Mouse (Mus musculus) gastrocnemius, postnatal 14 days (tissue): ENCODE measurements around the gene Clba1. TPM values are rescaled to one million over a fixed set of nuclear protein-coding genes. Genes with fewer than 3 reads are reported as not detected.
"Not testable (repeated sequence)": the region's sequence is repeated elsewhere in the genome, so short reads cannot be mapped to it uniquely, and the experiment has no call there.

Experiments
- DNase-seq: peaks from one replicate; pipeline ENCODE4 v3.0.0; 2021; ENCODE audit warnings: mixed read lengths
- intact Hi-C: fragments of 180-260 bp; cut with DNase I; formaldehyde crosslinking; loops from one replicate; pipeline ENCODE4 v1.15.1; 2025; ENCODE audit warnings: low total_unique reads
- total RNA-seq, 2 experiments: library from RNA; stranded (reverse); gene quantifications; 2 replicates each; pipeline ENCODE4 v1.2.3; 2021

The Clba1 gene
- total RNA-seq, 2 experiments from 2014 or later = 0.62 to 0.73 TPM

DNA sequence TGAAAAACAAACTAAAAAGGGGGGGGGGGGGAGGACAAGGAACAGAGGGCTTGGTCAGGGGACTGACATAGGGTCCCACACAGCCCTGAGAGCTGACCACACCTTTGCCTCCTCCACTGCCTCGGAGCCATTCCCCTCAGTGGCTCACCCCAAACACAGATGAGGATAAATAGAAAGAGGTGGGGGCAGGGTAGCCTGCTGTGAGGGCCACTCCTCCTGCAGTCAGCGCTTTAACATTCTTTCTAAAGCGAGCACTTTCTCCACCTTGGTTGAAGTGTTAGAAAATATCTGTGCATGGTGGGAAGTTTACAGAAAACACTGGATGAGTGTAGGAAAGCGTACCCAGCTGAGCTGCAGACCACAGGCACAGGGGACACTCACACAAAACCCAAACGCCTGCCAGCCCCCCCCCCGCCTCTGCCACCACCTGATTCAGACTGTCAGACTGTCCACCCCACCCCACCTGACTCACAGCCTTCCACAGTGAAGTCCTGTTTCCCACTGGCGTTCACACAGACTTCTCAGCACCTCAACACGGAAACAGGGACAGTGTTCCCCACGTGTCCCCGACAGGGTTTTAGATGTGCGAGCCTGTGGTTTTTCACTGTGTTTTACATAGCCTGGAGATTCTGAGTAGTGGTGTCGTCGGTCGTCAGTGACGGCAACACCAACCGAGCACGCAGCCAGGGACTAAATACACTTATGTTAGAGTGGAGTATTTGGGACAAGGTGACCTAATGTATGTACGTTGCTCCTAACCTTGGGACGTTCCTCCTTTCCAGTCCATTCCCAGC is 1.6 kb downstream of the Clba1 start:
- DNase-seq = no peak
- intact Hi-C loops = no loop called here

DNA sequence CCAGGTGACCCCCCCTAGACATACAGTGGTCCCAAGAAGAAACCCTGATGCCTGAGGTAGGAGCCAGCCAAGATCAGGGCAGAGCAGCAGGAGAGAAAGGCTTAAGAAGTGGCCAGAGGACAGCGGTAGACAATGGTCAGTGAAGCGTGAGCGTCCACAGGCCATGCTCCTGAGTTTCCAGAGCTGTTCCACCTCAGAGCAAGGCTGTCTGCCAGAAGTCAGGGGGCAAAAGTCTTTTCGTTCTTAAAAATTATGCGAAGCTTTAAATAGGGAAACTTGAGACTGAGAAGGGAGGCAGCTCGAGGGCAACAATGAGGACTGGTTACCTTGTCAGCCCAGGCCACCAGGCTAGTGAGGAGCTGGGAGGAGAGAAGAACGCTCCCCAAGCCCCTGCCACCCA is 4.6 kb downstream of the Clba1 start:
- DNase-seq = no peak
- intact Hi-C loops = no loop called here

DNA sequence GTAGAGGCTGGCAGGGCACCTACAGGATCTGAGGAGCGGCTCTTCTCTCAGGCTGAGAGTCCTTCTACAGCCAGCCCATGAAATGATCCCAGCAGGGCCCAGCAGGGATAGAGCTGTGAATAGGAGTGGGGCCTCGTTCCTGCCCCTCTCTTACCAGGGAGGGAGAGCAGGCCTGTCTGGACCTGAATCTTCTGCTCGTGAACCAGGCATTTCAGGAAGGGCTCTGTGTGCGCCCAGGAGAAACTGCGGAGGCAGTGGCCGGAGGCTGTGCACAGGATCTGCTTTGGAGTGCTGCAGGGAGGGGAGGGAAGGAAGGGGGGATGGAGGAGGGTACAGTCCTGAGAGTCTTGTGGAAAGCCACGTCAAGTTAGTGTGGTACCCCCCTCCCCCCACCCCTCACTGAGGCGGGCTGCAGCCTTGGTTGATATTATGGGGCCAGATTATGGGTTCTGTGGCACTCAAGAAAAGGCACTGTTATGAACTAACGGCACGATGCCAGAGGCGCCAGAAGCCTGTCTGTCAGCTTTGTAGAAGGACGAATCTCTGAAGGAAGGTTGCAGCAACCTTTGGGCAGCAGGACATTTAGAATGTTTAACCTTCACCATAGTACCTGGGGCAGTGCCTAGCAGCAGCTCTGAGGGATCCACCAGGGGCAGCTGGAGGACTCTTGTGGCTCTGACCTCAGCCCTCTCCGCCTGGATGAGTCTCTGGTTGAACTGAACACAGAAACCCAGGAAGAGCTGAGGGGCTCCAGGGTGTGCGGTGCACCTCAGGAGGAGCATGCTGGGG is 6.1 kb downstream of the Clba1 start:
- no peak for DNase-seq
- intact Hi-C loops = no loop called here

DNA sequence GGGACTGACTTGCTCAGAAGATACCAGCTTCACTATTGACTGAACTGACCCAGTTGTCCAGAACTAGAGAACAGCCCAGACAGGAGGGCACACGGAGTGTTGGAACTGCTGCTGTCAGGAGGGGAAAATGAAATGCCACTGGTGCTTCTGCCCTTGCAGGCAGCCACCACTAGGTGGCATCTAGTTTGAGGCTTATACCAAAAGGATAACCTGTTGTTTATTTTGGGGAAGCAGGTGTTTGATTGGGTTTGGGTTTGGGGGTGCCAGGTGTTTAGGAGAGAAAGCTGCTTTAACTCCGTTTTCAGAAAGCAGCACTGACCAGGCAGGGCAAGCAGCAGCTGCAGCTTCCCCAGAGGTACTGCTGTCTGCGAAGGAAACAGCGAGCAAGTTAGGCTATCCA is 7.6 kb downstream of the Clba1 start:
- DNase-seq = no peak
- intact Hi-C loops = no loop called here

DNA sequence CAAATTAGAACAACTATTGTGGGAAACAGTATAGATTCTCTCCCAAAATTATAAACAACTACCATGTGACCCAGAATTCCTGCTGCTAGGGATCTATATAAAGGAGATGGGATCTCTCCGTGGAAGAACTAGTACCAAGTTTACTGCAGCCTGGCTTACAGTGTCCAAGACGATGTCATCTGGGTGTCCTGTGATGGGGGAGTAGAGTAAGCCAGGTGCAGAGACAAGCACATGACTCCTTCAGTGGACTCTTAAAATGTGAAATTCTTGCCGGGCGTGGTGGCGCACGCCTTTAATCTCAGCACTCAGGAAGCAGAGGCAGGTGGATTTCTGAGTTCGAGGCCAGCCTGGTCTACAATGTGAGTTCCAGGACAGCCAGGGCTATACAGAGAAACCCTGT is 8.1 kb downstream of the Clba1 start:
- DNase-seq, intact Hi-C loops: not testable (repeated sequence)

DNA sequence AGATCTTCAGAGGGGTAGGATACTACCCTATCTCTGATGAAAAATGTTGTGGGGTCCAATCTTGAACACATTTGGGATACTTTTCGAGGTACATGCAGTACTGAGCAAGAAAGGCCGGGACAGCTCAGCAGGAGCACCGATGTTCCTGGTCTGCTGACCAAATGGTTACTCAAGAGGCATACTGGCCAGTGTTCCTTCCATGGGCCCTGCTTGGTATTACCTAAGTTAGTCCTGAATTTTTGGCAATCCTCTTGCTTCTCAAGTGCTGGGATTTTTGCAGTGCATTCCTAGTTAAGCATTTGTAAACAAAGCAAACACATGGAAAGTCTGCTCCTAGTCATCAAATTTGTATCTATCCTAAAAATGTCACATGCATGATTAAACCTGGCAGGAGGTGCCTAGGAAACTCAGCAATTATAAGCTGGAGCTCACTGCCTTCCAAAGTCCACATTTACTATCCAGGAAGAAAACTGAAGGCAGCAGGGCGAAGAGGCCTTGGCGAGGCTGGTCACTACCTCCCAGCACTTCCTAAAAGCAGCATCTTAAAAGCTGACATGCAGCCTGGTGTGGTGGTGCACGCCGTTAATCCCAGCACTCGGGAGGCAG is 10.4 kb downstream of the Clba1 start:
- intact Hi-C loops = no loop called here
- DNase-seq = no peak

DNA sequence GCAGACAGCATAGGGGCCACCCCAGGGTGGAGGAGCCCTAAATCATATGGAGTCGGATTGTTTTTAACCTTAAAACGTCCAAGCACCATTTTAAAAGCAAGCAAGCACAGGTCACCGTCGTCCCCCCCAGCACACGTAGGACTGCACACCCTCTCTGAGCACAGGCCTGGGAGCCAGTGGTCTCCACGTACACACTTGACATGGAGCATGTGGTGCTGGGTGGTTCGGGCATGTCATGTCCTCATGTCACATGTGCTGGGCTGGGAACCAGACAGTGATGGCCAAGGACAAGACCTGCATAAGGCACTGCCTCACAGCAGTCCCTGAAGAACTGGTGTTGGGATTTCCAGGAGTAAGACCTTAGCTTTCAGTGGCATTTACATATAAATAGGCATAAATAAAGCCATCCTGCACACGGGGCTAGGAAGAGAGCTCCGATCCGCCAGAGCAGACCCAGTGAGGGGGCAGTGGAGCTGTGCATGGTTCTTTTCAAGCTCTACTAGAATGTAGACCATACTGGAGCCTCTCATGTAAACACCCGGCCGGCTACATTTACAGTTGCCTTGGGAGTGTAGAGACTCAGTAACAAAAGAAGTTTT is 11.8 kb downstream of the Clba1 start:
- no peak for DNase-seq
- intact Hi-C loops = no loop called here

DNA sequence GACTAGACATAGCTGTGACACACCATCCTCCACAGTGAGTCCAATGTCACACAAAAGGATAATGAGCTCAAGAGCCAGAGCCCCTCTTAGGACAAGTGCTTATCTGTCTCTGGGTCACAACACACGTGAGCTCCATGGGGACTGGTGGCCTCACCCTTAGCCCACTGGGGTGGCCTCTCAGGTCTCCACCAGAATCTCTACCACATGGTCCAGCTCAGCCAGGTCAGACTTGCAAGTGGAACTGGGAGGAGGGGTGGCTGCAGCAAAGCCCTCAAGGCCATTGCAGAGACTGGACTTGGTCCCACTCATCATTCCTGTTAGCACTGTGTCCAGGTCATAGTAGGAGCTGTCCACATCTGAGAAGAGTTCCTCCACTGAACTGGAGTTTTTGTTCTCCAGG is 12.5 kb downstream of the Clba1 start:
- no peak for DNase-seq
- intact Hi-C loops = no loop called here

DNA sequence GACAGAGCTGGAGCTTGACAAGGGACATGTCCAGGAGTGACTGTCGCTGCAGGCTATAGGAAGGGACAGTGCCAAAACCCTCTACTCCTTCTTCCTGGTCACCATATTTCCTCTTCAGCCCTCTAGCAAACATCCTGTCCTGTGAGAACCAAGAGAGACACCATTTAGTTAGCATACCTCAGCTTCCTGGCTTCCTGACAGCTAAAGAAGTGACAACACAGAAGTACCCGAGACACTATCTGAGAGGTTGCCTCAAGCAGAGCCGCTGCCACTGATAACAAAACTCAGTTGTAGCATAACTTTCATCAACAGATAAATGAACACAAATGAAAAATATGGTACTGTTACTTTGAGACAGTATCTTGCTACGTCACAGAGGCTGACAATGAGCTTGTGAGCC is 13.2 kb downstream of the Clba1 start:
- intact Hi-C loops = no loop called here
- no peak for DNase-seq

DNA sequence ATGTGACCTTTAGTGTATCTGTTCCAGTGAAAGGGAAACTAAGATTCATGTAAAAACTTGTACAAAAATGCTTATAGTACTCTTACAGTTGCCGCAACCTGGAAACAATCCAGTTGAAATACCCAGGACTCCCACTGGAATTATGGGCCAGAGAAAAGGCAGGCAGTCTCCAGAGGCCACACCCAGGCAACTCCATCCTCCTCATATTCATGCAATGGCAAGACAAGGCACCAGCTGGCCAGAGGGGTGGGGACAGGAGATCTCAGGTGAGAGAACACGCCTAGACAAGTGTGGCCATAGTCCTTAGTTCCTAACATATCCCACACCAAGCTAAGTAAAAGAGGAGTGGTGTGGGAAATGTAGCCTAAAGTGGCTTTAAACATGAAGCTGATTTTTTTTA is 13.9 kb downstream of the Clba1 start:
- no peak for DNase-seq
- intact Hi-C loops = no loop called here

DNA sequence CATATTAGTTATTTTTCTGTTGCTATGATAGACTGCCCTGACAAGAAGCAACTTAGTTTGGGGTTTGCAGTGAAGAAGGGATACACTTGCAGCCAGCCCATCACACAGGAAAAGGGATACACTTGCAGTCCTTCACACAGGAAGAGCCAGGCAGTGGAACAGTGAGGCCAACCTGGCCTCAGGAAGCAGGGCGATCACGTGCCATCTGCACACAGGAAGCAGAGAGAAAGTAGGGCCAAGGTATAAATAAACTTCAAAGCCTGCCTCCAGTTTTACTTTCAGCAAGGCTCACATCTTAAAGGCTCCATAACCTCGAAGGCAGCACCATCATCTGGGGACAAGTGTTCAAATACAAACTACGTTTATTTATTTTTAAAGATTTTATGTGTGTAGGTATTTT is 14.5 kb downstream of the Clba1 start:
- intact Hi-C loops = no loop called here
- DNase-seq = no peak

DNA sequence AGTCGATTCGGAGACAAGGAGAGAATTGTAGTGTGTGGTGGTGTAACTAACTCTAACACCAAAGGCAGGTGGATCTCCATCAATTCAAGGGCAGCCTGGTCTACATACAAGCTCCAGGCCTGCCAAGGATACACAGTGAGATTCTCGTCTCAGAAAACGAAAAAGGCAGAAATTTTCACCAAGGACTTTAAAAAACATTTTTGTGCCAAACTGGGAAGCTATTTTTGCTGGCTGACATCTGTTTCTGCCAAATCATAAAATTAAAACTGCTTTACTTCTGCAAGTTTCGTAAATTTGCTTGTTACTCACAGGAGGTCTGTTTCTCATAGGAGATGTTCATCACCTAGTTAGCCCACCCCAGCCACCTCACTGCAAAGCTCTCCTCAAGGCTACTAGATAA is 17.2 kb downstream of the Clba1 start:
- intact Hi-C loops = no loop called here
- no peak for DNase-seq

DNA sequence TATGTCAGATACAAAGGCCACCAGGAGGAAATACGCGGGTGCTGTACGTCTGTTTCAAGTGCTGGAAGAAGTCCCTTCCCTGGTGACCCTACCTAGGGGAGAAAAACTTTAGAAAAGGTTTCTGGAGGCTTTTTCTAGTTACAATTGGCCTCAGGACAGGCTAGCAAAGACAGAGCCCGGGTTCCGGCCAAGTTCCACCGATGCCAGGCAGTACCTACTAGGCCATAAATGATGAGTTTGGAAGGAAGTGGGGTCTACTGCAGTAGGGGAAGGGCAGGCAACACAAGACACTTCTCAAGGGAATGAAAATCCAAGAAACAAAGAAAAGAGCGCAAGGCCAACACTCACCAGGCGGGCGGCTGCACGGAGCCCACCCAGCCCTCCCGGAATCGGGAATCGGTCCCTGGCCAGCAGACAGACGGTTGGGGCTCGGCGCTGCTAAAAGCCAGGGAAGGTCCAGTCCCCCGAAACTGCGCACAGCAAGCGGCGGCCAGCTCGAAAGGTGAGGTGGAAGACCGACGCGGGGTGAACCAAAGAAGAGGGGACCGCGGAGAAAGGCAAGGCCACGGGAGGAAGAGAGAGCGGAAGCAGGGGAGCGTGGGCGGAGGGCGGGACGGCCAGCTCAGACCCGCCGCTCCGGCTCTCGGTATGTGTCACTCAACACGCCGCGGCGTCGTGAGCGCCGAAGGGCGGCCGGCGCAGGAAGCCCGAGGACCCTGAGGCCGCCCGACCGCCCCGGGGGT is 19.9 kb downstream of the Clba1 start:
- intact Hi-C loops = no loop called here
- peak; percentile 79 for DNase-seq

DNA sequence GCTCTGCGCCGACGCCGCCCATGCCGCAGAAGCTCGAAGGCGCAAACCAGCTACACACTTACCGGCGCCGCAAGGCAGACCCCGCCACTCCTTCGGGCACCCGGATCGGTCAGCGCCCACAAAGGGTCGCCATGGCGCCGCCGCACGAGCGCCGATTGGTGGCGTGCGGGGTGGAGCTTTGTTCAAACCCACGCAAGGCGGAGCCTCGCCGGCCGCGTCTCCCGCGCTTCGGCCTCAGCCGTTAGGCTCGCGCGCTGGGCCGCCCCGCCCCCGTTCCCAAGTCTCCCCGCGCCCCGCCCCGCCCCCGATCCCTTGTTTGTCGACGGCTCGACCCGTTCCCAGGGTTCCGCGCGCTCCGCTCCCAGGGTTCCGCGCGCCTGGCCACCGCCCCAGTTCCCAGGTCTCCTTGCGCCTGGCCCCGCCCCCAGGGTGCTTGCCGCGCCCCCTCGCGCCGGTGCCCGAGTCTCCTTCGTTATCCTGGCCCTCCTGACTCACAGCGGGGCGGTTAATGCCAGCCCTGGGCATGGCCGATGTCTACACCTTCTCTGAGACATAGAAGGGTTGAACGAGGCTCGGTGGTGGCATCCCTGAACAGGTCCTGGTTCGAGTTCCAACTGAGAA is 20.6 kb downstream of the Clba1 start, which contains the start of gene Cdca4:
Gene Cdca4 (minus strand): TSS at position 180 of the 621 bp plus-strand sequence.
- DNase-seq = peak; percentile 99
- intact Hi-C loops = no loop called here

DNA sequence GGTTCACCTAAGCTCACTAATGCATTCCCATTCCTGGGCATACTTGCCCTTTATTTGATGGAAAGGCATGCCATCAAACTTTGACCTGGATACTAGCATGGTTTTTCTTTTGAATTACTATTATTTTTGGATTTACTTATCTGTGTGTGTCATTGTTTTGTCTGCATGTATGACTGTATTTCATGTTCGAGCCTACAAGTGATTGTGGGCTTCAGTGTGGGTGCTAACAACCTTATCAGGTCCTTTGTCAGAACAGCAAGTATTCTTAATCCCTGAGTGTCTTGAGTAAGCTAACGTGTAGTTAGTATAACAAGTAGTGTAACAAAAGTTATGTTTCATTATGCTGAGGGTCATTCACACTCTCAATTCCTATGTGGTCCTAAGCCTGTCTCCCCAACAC is 21.4 kb downstream of the Clba1 start:
- intact Hi-C loops = no loop called here

DNA sequence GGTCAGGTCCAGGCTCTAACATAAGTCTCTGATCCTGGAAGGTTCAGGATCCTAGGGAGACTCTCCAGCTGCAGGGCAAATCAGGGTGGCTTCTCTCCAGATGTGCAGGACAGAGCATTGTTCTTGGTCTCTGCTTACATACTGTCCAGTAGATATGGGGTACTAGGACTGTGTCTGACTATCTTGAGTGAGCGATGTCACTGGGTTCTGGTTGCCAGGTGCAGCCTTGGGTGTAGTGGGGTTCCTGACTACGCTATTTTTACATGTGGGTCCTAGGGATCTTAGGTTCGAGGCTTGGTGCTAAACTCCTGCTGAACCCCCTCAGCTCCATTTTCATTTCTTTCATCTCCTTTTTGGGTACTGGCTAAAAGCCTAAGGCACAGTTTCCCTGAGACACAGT is 21.8 kb downstream of the Clba1 start:
- no peak for DNase-seq
- intact Hi-C loops = no loop called here

More for the DNA sequence above, 21.4 kb downstream of the Clba1 start:
- DNase-seq = no peak

DNA sequence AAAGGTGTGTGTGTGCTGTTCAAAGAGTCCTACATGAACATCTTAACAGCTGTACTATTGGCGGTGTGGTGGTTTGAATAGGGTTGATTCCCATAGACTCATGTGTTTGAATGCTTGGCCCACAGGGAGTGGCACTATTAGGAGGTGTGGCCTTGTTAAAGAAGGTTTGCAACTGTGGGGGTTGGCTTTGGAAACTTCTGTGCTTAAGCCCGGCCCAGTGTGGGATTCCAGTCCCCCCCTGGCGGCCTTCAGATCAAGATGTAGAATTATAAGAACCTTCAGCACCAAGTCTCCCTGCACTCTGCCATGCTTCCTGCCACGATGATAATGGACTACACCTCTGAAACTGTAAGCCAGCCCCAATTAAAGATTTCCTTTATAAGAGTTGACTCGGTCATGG is 23.7 kb downstream of the Clba1 start:
- no peak for DNase-seq
- intact Hi-C loops = no loop called here

DNA sequence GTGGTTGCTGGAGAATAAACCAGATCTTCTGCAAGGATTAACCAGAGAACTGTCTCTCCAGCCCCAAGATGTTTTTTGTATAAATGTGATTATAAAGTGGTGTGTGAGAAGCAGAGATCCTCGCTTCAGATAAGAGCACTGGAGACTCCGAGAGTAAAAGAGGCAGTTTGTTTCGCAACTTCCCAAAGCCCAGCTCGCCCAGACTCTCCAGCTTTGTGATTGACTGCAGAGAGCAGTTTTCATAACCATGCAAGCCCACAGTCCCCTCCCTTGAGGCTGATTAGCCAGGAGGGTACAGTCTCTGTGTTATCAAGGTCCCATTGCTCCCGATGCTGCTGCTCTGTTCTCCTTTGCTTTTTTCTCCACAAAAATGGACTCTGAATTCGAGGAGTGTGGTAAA is 24.8 kb downstream of the Clba1 start:
- DNase-seq = no peak
- intact Hi-C loops = no loop called here

DNA sequence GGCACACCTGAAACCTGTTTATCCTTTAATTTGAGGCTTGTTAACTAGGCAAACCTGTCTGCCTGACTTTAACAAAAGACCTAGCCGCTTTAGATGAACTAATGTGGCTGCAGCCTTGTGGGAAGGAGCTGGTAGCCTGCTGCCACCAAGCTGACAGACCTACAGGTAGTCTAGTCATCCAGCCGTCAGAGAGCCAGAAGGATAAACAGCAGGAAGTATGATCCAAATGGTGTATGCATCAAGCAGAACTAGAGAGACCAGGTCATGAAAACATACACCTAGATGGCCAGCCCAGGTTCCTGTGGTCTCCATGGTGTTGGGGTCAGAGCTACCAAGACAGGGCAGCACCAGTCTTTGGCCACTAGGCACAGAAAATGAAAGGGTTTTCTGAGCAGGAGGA is 26.3 kb downstream of the Clba1 start:
- no peak for DNase-seq
- intact Hi-C loops = no loop called here
